Mouse (Mus musculus): ENCODE results near the gene Sptbn1.

- TF ChIP-seq POLR2A (IDR thresholded peaks at IDR 0.05; ENCODE audit: borderline replicate concordance, extremely low read depth, insufficient read depth, insufficient read length, poor library complexity, severe bottlenecking) (peak; percentile 76), CTCF (IDR thresholded peaks at IDR 0.05; ENCODE audit: borderline replicate concordance, extremely low read depth, insufficient read depth, insufficient read length) (no peak)
Observed at GRCm38 (mm10) chr11:30267892-30268647, at the start of gene Sptbn1.
